Mouse (Mus musculus): ENCODE results near the gene Cxadr. TPM values are rescaled to one million over a fixed set of nuclear protein-coding genes. Genes with fewer than 3 reads are reported as not detected.
A peak's percentile ranks its signal among the peaks of the same experiment; 100 is the strongest.

Gene Cxadr
- polyA plus RNA-seq, 1 experiment from 2014 or later, result 27.1 TPM

- Histone ChIP-seq H3K36me3 (replicated peaks; ENCODE audit: insufficient read depth, low read length) (peaks cover 33% of the 10 kb centered on the region), H3K4me2 (ENCODE audit: low read depth, low read length) (no peak overlapping the region), H3K4me3 (ENCODE audit: low read depth, low read length) (no peak overlapping the region), H3K4me1 (ENCODE audit: insufficient read depth) (peaks cover 3% of the 10 kb centered on the region; the same call in 1 of the 2 replicates), H3K27ac (ENCODE audit: low read depth) (no peak overlapping the region), H3K9me3 (ENCODE audit: low read length) (no peaks in the 10 kb centered on the region), H3K27me3 (ENCODE audit: insufficient read depth, low read length) (no peaks in the 10 kb centered on the region), H3K9ac (replicated peaks) (no peak overlapping the region)
- ATAC-seq (no peak), DNase-seq (peak; percentile 21)
- 43% methylated on average over 7 of the region's 7 CpGs for WGBS (ENCODE audit: insufficient replicate concordance)
- TF ChIP-seq CTCF (IDR thresholded peaks at IDR 0.05; ENCODE audit: low read depth) (no peak), EP300 (IDR thresholded peaks at IDR 0.05; ENCODE audit: low read depth) (no peak)
Measured at GRCm38 (mm10) chr16:78371491-78372046, 70.3 kb downstream of the Cxadr start.

GRCm38 (mm10) chr16:78372786-78373185 lies 71.5 kb downstream of the Cxadr start:
- no peak overlapping the region for H3K4me2 ChIP-seq (ENCODE audit: low read depth, low read length)
- H3K4me1 ChIP-seq (ENCODE audit: insufficient read depth), result peaks cover 9% of the 10 kb centered on the region
- ATAC-seq (no peak), DNase-seq (no peak)
- no peak overlapping the region for H3K9ac ChIP-seq (replicated peaks)
- peaks cover 27% of the 10 kb centered on the region for H3K36me3 ChIP-seq (replicated peaks; ENCODE audit: insufficient read depth, low read length)
- H3K27me3 ChIP-seq (ENCODE audit: insufficient read depth, low read length), result no peaks in the 10 kb centered on the region
- no peak overlapping the region for H3K4me3 ChIP-seq (ENCODE audit: low read depth, low read length)
- no peaks in the 10 kb centered on the region for H3K9me3 ChIP-seq (ENCODE audit: low read length)
- no peak for TF ChIP-seq CTCF (IDR thresholded peaks at IDR 0.05; ENCODE audit: low read depth)
- no peak for TF ChIP-seq EP300 (IDR thresholded peaks at IDR 0.05; ENCODE audit: low read depth)
- no peak overlapping the region for H3K27ac ChIP-seq (ENCODE audit: low read depth)
- 86% methylated on average over 5 of the region's 5 CpGs for WGBS (ENCODE audit: insufficient replicate concordance)

DNA sequence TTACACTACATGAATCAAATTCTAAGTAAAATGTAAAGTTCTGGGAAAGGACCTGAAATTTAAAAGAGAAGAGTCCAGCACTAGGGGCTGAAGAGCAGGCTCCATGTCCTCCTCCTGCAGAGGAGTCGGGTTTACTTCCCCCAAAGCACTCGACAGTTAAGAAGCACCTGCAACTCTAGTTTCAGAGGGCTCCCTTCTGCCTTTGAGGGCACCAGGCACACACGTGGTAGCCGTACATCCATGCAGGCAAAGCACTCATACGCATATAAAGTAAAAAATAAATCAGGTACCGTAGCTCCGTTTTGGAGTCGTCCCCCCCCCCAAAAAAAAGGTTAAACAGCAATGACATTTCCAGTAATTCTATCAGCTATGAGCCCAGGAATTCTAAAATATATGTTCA lies 72.5 kb downstream of the Cxadr start:
- DNase-seq, result no peak
- 72% methylated on average over 8 of the region's 8 CpGs for WGBS (ENCODE audit: insufficient replicate concordance)

DNA sequence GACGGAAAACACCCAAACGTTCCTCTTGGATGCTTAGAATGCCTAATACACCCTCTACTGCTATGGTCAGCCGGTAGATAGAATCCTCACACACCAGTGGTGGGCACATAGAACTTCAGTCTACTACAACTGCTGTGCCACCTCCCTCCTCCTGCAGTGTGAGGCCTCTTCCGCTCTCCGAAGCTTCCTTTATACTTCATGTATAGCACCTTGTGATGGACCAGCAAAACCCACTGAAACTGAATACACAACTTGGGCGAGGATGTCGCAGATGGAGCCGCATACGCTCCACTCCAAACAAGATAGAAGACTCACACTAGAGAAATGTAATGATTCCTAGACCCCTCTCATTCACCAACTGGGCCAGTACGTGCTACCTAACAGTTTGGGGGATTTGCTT lies 73.9 kb downstream of the Cxadr start:
- TF ChIP-seq CTCF (IDR thresholded peaks at IDR 0.05; ENCODE audit: low read depth) (no peak), EP300 (IDR thresholded peaks at IDR 0.05; ENCODE audit: low read depth) (no peak)
- DNase-seq, result no peak
- 49% methylated on average over 10 of the region's 10 CpGs for WGBS (ENCODE audit: insufficient replicate concordance)
- Histone ChIP-seq H3K9me3 (ENCODE audit: low read length) (no peaks in the 10 kb centered on the region), H3K4me3 (ENCODE audit: low read depth, low read length) (peak overlapping the region; percentile 95), H3K27me3 (ENCODE audit: insufficient read depth, low read length) (no peaks in the 10 kb centered on the region), H3K4me1 (ENCODE audit: insufficient read depth) (peaks cover 9% of the 10 kb centered on the region), H3K4me2 (ENCODE audit: low read depth, low read length) (peak overlapping the region; percentile 82), H3K9ac (replicated peaks) (no peak overlapping the region), H3K27ac (ENCODE audit: low read depth) (no peak overlapping the region), H3K36me3 (replicated peaks; ENCODE audit: insufficient read depth, low read length) (peaks cover 12% of the 10 kb centered on the region)
- ATAC-seq, result no peak

More for the DNA sequence above, 72.5 kb downstream of the Cxadr start:
- ATAC-seq, result no peak
- Histone ChIP-seq H3K4me2 (ENCODE audit: low read depth, low read length) (no peak overlapping the region), H3K4me1 (ENCODE audit: insufficient read depth) (peaks cover 9% of the 10 kb centered on the region), H3K4me3 (ENCODE audit: low read depth, low read length) (no peak overlapping the region), H3K9me3 (ENCODE audit: low read length) (no peaks in the 10 kb centered on the region), H3K9ac (replicated peaks) (no peak overlapping the region), H3K27ac (ENCODE audit: low read depth) (no peak overlapping the region), H3K36me3 (replicated peaks; ENCODE audit: insufficient read depth, low read length) (peaks cover 20% of the 10 kb centered on the region), H3K27me3 (ENCODE audit: insufficient read depth, low read length) (no peaks in the 10 kb centered on the region)
- TF ChIP-seq CTCF (IDR thresholded peaks at IDR 0.05; ENCODE audit: low read depth) (no peak), EP300 (IDR thresholded peaks at IDR 0.05; ENCODE audit: low read depth) (no peak)

GRCm38 (mm10) chr16:78375821-78376691 lies 74.8 kb downstream of the Cxadr start:
- DNase-seq (peak; percentile 70), ATAC-seq (peak; percentile 56)
- no peak for TF ChIP-seq CTCF (IDR thresholded peaks at IDR 0.05; ENCODE audit: low read depth)
- TF ChIP-seq EP300 (IDR thresholded peaks at IDR 0.05; ENCODE audit: low read depth), result no peak
- H3K4me2 ChIP-seq (ENCODE audit: low read depth, low read length), result peak overlapping the region; percentile 82
- H3K27ac ChIP-seq (ENCODE audit: low read depth), result peak overlapping the region; percentile 58
- under 1% methylated on average over 56 of the region's 100 CpGs for WGBS (ENCODE audit: insufficient replicate concordance)
- no peaks in the 10 kb centered on the region for H3K9me3 ChIP-seq (ENCODE audit: low read length)
- peak overlapping the region; percentile 95 for H3K4me3 ChIP-seq (ENCODE audit: low read depth, low read length)
- H3K27me3 ChIP-seq (ENCODE audit: insufficient read depth, low read length), result no peaks in the 10 kb centered on the region
- peaks cover 7% of the 10 kb centered on the region; the same call in 1 of the 2 replicates for H3K36me3 ChIP-seq (replicated peaks; ENCODE audit: insufficient read depth, low read length)
- H3K4me1 ChIP-seq (ENCODE audit: insufficient read depth), result peaks cover 9% of the 10 kb centered on the region
- peak overlapping the region; percentile 94 for H3K9ac ChIP-seq (replicated peaks)
